Mouse (Mus musculus): ENCODE results near the gene Cdk5r1.

DNA sequence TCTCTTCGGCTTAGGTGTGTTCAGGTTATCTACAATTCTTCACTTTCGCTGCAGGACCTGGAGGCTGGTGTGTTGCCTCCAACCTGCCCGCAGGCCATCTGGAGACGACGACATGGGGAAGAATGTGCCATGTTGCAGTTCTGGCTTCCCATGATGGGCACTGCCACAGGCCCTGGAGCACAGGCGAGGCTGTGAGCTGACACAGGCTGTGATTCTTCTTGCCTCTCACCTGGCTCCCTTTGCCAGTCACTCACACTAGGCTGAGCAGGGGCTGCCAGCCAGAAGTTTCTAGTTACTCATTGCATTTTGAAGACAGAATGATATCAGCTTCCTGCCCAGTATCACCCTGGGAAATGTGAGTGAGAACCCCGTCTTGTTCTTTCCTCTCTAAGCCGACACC, 52.3 kb downstream of the Cdk5r1 start:
- TF ChIP-seq GATA1 (IDR thresholded peaks at IDR 0.05; ENCODE audit: borderline replicate concordance, low read length) (no peak), FLI1 (IDR thresholded peaks at IDR 0.05; ENCODE audit: low read length) (no peak)

Data from megakaryocyte, embryonic 14.5 days (primary cell).